In the genomic region with DNA sequence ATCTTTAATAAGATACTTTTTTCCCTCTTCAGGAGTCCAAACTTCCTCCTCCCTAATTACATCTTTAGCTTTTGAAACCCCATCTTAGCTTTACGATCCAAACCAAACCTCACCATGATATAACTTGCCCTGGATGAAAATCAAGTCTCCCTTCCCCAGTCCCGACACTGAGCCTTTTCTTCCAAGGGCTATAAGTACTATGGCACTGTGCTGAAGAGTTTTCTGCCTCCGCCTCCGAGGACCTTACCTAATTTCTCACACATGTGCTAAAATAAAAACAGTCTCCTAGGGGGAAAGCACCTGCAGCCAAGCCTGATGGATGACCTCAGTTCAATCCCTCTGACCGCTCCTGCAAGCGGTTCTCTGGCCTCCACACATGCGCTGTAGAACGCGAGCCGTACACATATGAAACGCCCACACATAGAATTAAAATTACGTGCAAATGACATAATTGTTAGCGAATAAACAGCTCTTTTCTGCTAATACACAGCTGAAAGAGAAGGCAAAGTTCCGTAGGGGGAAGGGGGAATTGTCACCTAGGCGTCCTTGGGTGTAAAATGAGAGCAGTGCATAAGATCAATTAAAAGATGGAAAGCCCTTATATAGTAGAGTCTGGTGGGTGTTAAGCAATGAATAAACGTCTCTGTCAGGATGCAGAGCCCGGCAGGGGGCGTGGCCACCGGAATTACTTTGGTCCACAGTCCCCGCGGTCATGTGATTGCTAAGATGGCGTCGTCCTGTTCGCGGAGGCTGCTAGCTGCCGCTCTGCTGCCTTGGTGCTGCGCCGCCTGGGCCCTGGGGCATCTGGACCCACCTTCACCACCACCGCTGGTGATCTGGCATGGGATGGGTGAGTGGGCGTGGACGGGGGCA, we compare ENCODE assay signal across 8 mouse cellular contexts. TPM values are rescaled to one million over a fixed set of nuclear protein-coding genes. Genes with fewer than 3 reads are reported as not detected.
DNase-seq lines count a peak whose midpoint lies in the region; ATAC-seq lines count a peak whose summit lies in the region.

TSS of gene Ppt1 (plus strand) at position 713 of the 873 bp plus-strand sequence.

- peaks cover 4% of the 10 kb centered on the region for H3K36me3 ChIP-seq in hindbrain, embryonic 16.5 days (ENCODE audit: control insufficient read depth, insufficient read depth, low read length)
- peaks cover 1% of the 10 kb centered on the region; the same call in 1 of the 2 replicates for H3K36me3 ChIP-seq in macrophage (ENCODE audit: inconsistent target)

- WGBS in hindbrain, embryonic 16.5 days: 3% methylated on average over 31 of the region's 31 CpGs
- 3% methylated on average over 31 of the region's 31 CpGs for WGBS in macrophage (ENCODE audit: missing documents)

- H3K4me1 ChIP-seq in hindbrain, embryonic 16.5 days (ENCODE audit: control insufficient read depth, insufficient read depth, low read depth, low read length): peaks cover 24% of the 10 kb centered on the region

- H3K27me3 ChIP-seq in hindbrain, embryonic 16.5 days (replicated peaks; ENCODE audit: control insufficient read depth, insufficient read depth, low read length): no peaks in the 10 kb centered on the region

- peaks cover 48% of the 10 kb centered on the region for H3K79me2 ChIP-seq in macrophage (ENCODE audit: inconsistent target)

- H3K27ac ChIP-seq in hindbrain, embryonic 16.5 days (ENCODE audit: low read depth, low read length): peak within 1 kb of the TSS; percentile 70
- H3K27ac ChIP-seq in macrophage: peak within 1 kb of the TSS; percentile 75

- peak within 1 kb of the TSS; percentile 70 for H3K4me2 ChIP-seq in hindbrain, embryonic 16.5 days (ENCODE audit: low read length)

- H3K9me3 ChIP-seq in hindbrain, embryonic 16.5 days (ENCODE audit: control insufficient read depth, low read length): no peaks in the 10 kb centered on the region

- H3K4me3 ChIP-seq in hindbrain, embryonic 16.5 days (ENCODE audit: low read length): peak within 1 kb of the TSS; percentile 67
- H3K4me3 ChIP-seq in macrophage (ENCODE audit: inconsistent target): peak within 1 kb of the TSS; percentile 92

- ATAC-seq in hindbrain, embryonic 16.5 days: peak; percentile 95

- H3K9ac ChIP-seq in hindbrain, embryonic 16.5 days (ENCODE audit: low read depth, low read length): peak within 1 kb of the TSS; percentile 83

- DNase-seq in T-cell, adult 2 months (ENCODE audit: low spot score): peak; percentile 91
- peak; percentile 91 to 93 for DNase-seq in cerebellum, postnatal 36 days
- peak; percentile 74 for DNase-seq in gastrocnemius, adult 18-20 months (ENCODE audit: low spot score)
- DNase-seq in left cerebral cortex, adult 18-20 months (ENCODE audit: low spot score in 2 of 2): peak; percentile 93
- DNase-seq in right cerebral cortex, adult 18-20 months: peak; percentile 95
- peak; percentile 32 for DNase-seq in urinary bladder, postnatal 10 days (ENCODE audit: low spot score)

RNA-seq across cellular contexts. Expression of gene Ppt1, which starts in this region (rescaled TPM):
- 10 to 100 TPM; 11.4 to 12.7 TPM for total RNA-seq in gastrocnemius, adult 18-20 months (2021)
- polyA plus RNA-seq in hindbrain, embryonic 16.5 days (2015; fragmentation: Nextera tagmentation; extraction: Ambion mirVana): 94.2 and 99.7 TPM in 2 replicates
- 100 to 1,000 TPM; 105 to 111 TPM for total RNA-seq in left cerebral cortex, adult 18-20 months (2021)
- total RNA-seq in macrophage (2018; cell fraction: chromatin; rRNA removed): 100 to 1,000 TPM in 3 of 26 experiments, 10 to 100 TPM in 23; 14.0 to 115 (median 57.6) TPM
- total RNA-seq in macrophage (2018; cell fraction: cytosol; rRNA removed): 100 to 1,000 TPM in 3 of 26 experiments, 10 to 100 TPM in 23; 67.6 to 105 (median 84.7) TPM
- total RNA-seq in macrophage (2018; cell fraction: nucleus; rRNA removed): 100 to 1,000 TPM in 5 of 26 experiments, 10 to 100 TPM in 21; 24.1 to 159 (median 86.1) TPM
- 97.1 to 164 TPM (median 112 TPM) in 3 replicates for polyA plus RNA-seq in macrophage (2018)

Comparison
In these comparisons a context has a peak if more than half of its experiments do, and no peak if none do; other contexts are left out.
1. Peak in every context shown above with its lines: DNase-seq, ATAC-seq, H3K4me3 ChIP-seq and H3K27ac ChIP-seq.
2. RNA of gene Ppt1 (total RNA-seq): 105 to 111 TPM in left cerebral cortex, adult 18-20 months; 11.4 to 12.7 TPM in gastrocnemius, adult 18-20 months; every median in the first group is over 4 times any median in the second.
3. DNase-seq: peak in every context shown above with its lines; median percentile 95 in right cerebral cortex, adult 18-20 months; 93 in left cerebral cortex, adult 18-20 months; 92 in cerebellum, postnatal 36 days; 91 in T-cell, adult 2 months; 74 in gastrocnemius, adult 18-20 months; 32 in urinary bladder, postnatal 10 days.